Mouse (Mus musculus) testis, adult 2 months (tissue): ENCODE results near the gene Sox5.

ENCODE experiments used
- CTCF ChIP-seq: fragments of 200-500 bp; IDR thresholded peaks from 2 replicates; pipeline ENCODE4 v1.5.1; 2012; ENCODE audit warnings: low read depth, mild to moderate bottlenecking, inconsistent platforms, low read length, moderate library complexity; ENCODE audit not compliant: control insufficient read depth, insufficient read depth, insufficient replicate concordance
- POLR2A ChIP-seq: fragments of 200-500 bp; IDR thresholded peaks from 2 replicates; pipeline ENCODE4 v1.6.1; 2012; ENCODE audit warnings: low read depth, mild to moderate bottlenecking, inconsistent platforms, low read length, moderate library complexity; ENCODE audit not compliant: control insufficient read depth

GRCm38 (mm10) chr6:144075327-144075941 is 706.3 kb downstream of the Sox5 start:
- no peak for TF ChIP-seq POLR2A
- TF ChIP-seq CTCF: no peak
